8 mouse cellular contexts compared by ENCODE assay signal in the genomic region with DNA sequence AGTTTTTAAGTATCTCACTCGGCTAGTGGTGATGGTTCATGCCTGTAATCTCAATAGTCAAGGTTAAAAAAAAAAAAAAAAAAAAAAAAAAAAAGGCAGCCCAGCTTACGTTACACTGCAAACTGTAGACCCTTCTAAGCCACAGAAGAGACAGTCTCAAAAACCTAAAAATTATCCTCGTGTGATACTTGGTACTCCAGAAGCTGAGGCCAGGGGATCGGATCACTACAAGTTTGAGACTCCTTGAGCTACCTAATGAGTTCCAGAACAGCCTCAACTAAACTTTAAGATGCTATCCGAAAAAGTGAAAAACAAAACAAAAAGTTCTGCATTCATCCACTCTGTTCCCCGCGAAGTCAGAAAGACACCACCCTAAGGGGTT. TPM values are rescaled to one million over a fixed set of nuclear protein-coding genes. Genes with fewer than 3 reads are reported as not detected.
A peak's percentile ranks its signal among the peaks of the same experiment; 100 is the strongest.
DNase-seq lines count a peak whose midpoint lies in the region; ATAC-seq and TF ChIP-seq lines count a peak whose summit lies in the region.

No protein-coding gene starts in this region.

- no peak for ATAC-seq in intestine, embryonic 14.5 days (replicated peaks; ENCODE audit: low FRiP score, low TSS enrichment, low read depth)
- ATAC-seq in midbrain, embryonic 14.5 days (ENCODE audit: low FRiP score, low TSS enrichment) = no peak

- peak overlapping the region; percentile 94 for H3K4me2 ChIP-seq in intestine, embryonic 14.5 days (ENCODE audit: low read length)
- peak overlapping the region; percentile 63 for H3K4me2 ChIP-seq in midbrain, embryonic 14.5 days (ENCODE audit: low read length)

- no peaks in the 10 kb centered on the region for H3K9me3 ChIP-seq in intestine, embryonic 14.5 days (ENCODE audit: control insufficient read depth, low read length)
- H3K9me3 ChIP-seq in midbrain, embryonic 14.5 days (ENCODE audit: control insufficient read depth, low read length) = no peaks in the 10 kb centered on the region

- peaks cover 5% of the 10 kb centered on the region; the same call in 1 of the 2 replicates for H3K36me3 ChIP-seq in intestine, embryonic 14.5 days (ENCODE audit: control insufficient read depth, insufficient read depth, low read length)
- peaks cover 5% of the 10 kb centered on the region; the same call in 1 of the 2 replicates for H3K36me3 ChIP-seq in midbrain, embryonic 14.5 days (ENCODE audit: control insufficient read depth, insufficient read depth, low read length)

- no peak for TF ChIP-seq CTCF in embryonic fibroblast, embryonic 13.5 days (IDR thresholded peaks at IDR 0.05; ENCODE audit: borderline replicate concordance, insufficient read depth, low read length)

- peak; percentile 12 for DNase-seq in adrenal gland, postnatal 10 days
- no peak for DNase-seq in adrenal gland, adult (ENCODE audit: inconsistent age in 2 of 2, low spot score in 1 of 2)
- peak; percentile 51 for DNase-seq in 3T3-L1 (ENCODE audit: low read depth, low spot score)
- DNase-seq in intestine, embryonic 14.5 days (ENCODE audit: low spot score) = peak; percentile 59
- peak; percentile 25 for DNase-seq in midbrain, embryonic 14.5 days
- DNase-seq in yolk sac, embryonic 10.5 days (ENCODE audit: low spot score) = no peak
- DNase-seq in urinary bladder, postnatal 36 days (ENCODE audit: low spot score in 2 of 2) = no peak

- no peaks in the 10 kb centered on the region for H3K27me3 ChIP-seq in intestine, embryonic 14.5 days (replicated peaks; ENCODE audit: control insufficient read depth, insufficient read depth, low read length)
- H3K27me3 ChIP-seq in midbrain, embryonic 14.5 days (ENCODE audit: control insufficient read depth, insufficient read depth, low read length) = no peaks in the 10 kb centered on the region

- whole genome bisulfite sequencing in intestine, embryonic 14.5 days = 1% methylated on average over 7 of the region's 7 CpGs
- 3% methylated on average over 7 of the region's 7 CpGs for WGBS in midbrain, embryonic 14.5 days

- TF ChIP-seq POLR2A in embryonic fibroblast, embryonic 13.5 days (IDR thresholded peaks at IDR 0.05; ENCODE audit: low read depth, low read length) = peak; percentile 27; the same call in 1 of the 2 replicates

- H3K4me3 ChIP-seq in embryonic fibroblast, embryonic 13.5 days (ENCODE audit: insufficient read depth, low read length) = peak overlapping the region; percentile 88
- peak overlapping the region; percentile 73 for H3K4me3 ChIP-seq in intestine, embryonic 14.5 days (ENCODE audit: low read depth, low read length)
- peak overlapping the region; percentile 61 for H3K4me3 ChIP-seq in midbrain, embryonic 14.5 days (replicated peaks; ENCODE audit: low read depth, low read length)

- peaks cover 8% of the 10 kb centered on the region; the same call in 1 of the 2 replicates for H3K4me1 ChIP-seq in embryonic fibroblast, embryonic 13.5 days (ENCODE audit: control insufficient read depth, insufficient read depth, low read length)
- H3K4me1 ChIP-seq in intestine, embryonic 14.5 days (replicated peaks; ENCODE audit: control insufficient read depth, insufficient read depth, low read length) = peaks cover 27% of the 10 kb centered on the region
- H3K4me1 ChIP-seq in midbrain, embryonic 14.5 days (ENCODE audit: control insufficient read depth, insufficient read depth, low read length) = peaks cover 15% of the 10 kb centered on the region

- H3K9ac ChIP-seq in intestine, embryonic 14.5 days (ENCODE audit: low read length) = peak overlapping the region; percentile 72
- H3K9ac ChIP-seq in midbrain, embryonic 14.5 days (replicated peaks; ENCODE audit: low read length) = no peak overlapping the region

- H3K27ac ChIP-seq in embryonic fibroblast, embryonic 13.5 days (ENCODE audit: insufficient read depth, low read length) = peak overlapping the region; percentile 92
- peak overlapping the region; percentile 87 for H3K27ac ChIP-seq in intestine, embryonic 14.5 days (ENCODE audit: low read depth)
- no peak overlapping the region for H3K27ac ChIP-seq in midbrain, embryonic 14.5 days (replicated peaks; ENCODE audit: low read depth, low read length)

RNA-seq across cellular contexts. Expression of a gene that starts 0.5 kb away (rescaled TPM):
- 10 to 100 TPM; 11.1 to 13.5 TPM for total RNA-seq in adrenal gland, postnatal 10 days (2021)
- 10.3 and 11.4 TPM in 2 replicates for polyA plus RNA-seq in embryonic fibroblast, embryonic 13.5 days (2011; ENCODE audit: insufficient read length, low read depth, missing spikeins)
- polyA plus RNA-seq in intestine, embryonic 14.5 days (2014; fragmentation: Nextera tagmentation; extraction: Ambion mirVana) = 18.7 and 24.4 TPM in 2 replicates
- 11.8 and 12.7 TPM in 2 replicates for polyA plus RNA-seq in midbrain, embryonic 14.5 days (2014; fragmentation: Nextera tagmentation; extraction: Ambion mirVana)

RNA-seq across cellular contexts. Expression of a gene that starts 0.9 kb away (rescaled TPM):
- 10 to 100 TPM; 45.3 to 45.6 TPM for total RNA-seq in adrenal gland, postnatal 10 days (2021)
- polyA plus RNA-seq in embryonic fibroblast, embryonic 13.5 days (2011; ENCODE audit: insufficient read length, low read depth, missing spikeins) = 165 and 169 TPM in 2 replicates
- 70.8 and 75.9 TPM in 2 replicates for polyA plus RNA-seq in intestine, embryonic 14.5 days (2014; fragmentation: Nextera tagmentation; extraction: Ambion mirVana)
- 102 and 133 TPM in 2 replicates for polyA plus RNA-seq in midbrain, embryonic 14.5 days (2014; fragmentation: Nextera tagmentation; extraction: Ambion mirVana)

RNA-seq across cellular contexts. Expression of a gene that starts 48.6 kb away (rescaled TPM):
- 10 to 100 TPM; 83.3 to 85.0 TPM for total RNA-seq in adrenal gland, postnatal 10 days (2021)
- polyA plus RNA-seq in embryonic fibroblast, embryonic 13.5 days (2011; ENCODE audit: insufficient read length, low read depth, missing spikeins) = 98.2 and 106 TPM in 2 replicates
- 54.1 and 57.0 TPM in 2 replicates for polyA plus RNA-seq in intestine, embryonic 14.5 days (2014; fragmentation: Nextera tagmentation; extraction: Ambion mirVana)
- 114 and 139 TPM in 2 replicates for polyA plus RNA-seq in midbrain, embryonic 14.5 days (2014; fragmentation: Nextera tagmentation; extraction: Ambion mirVana)

RNA-seq across cellular contexts. Expression of a gene that starts 54.0 kb away (rescaled TPM):
- total RNA-seq in adrenal gland, postnatal 10 days (2021) = 10 to 100 TPM; 33.8 to 50.0 TPM
- polyA plus RNA-seq in embryonic fibroblast, embryonic 13.5 days (2011; ENCODE audit: insufficient read length, low read depth, missing spikeins) = 71.0 and 84.6 TPM in 2 replicates
- polyA plus RNA-seq in intestine, embryonic 14.5 days (2014; fragmentation: Nextera tagmentation; extraction: Ambion mirVana) = 71.3 and 80.0 TPM in 2 replicates
- polyA plus RNA-seq in midbrain, embryonic 14.5 days (2014; fragmentation: Nextera tagmentation; extraction: Ambion mirVana) = 66.9 and 77.6 TPM in 2 replicates

Comparison
In these comparisons a context has a peak if more than half of its experiments do, and no peak if none do; other contexts are left out.
1. DNase-seq: peak in adrenal gland, postnatal 10 days (single experiment), 3T3-L1 (single experiment), intestine, embryonic 14.5 days (single experiment) and midbrain, embryonic 14.5 days (single experiment); none in adrenal gland, adult (0 of 2), yolk sac, embryonic 10.5 days (single experiment) and urinary bladder, postnatal 36 days (0 of 2).
2. Peak in every context shown above with its lines, with median percentiles within 50 percentile points of each other: H3K4me3 ChIP-seq.